Comparison of ENCODE assay signal across 8 mouse cellular contexts in genomic region chr5:52116404-52116803, GRCm38 (mm10).
DNase-seq lines count a peak whose midpoint lies in the region; ATAC-seq and TF ChIP-seq lines count a peak whose summit lies in the region.

No protein-coding gene starts in this region.

- H3K9me3 ChIP-seq in kidney, embryonic 15.5 days (replicated peaks): no peaks in the 10 kb centered on the region
- no peaks in the 10 kb centered on the region for H3K9me3 ChIP-seq in forebrain, embryonic 12.5 days

- TF ChIP-seq CTCF in lung, adult 2 months (IDR thresholded peaks at IDR 0.05; ENCODE audit: insufficient read depth, low read length): no peak

- peak overlapping the region; percentile 100 for H3K4me2 ChIP-seq in kidney, embryonic 15.5 days
- peak overlapping the region; percentile 100 for H3K4me2 ChIP-seq in forebrain, embryonic 12.5 days

- H3K4me3 ChIP-seq in kidney, embryonic 15.5 days (replicated peaks): peak overlapping the region; percentile 78
- H3K4me3 ChIP-seq in forebrain, embryonic 12.5 days (replicated peaks): peak overlapping the region; percentile 69
- H3K4me3 ChIP-seq in lung, adult 2 months (replicated peaks; ENCODE audit: extremely low read depth, low read depth, low read length): no peak overlapping the region

- H3K4me1 ChIP-seq in kidney, embryonic 15.5 days: peaks cover 45% of the 10 kb centered on the region
- H3K4me1 ChIP-seq in forebrain, embryonic 12.5 days: peaks cover 39% of the 10 kb centered on the region
- H3K4me1 ChIP-seq in lung, adult 2 months (ENCODE audit: control insufficient read depth, insufficient read depth, low read length): peaks cover 18% of the 10 kb centered on the region

- peak overlapping the region; percentile 54; the same call in 1 of the 2 replicates for H3K9ac ChIP-seq in kidney, embryonic 15.5 days
- H3K9ac ChIP-seq in forebrain, embryonic 12.5 days: peak overlapping the region; percentile 40; the same call in 1 of the 2 replicates

- no peak for DNase-seq in kidney, postnatal 25 days
- DNase-seq in brain, adult 2 months (ENCODE audit: low read depth, low spot score): peak; percentile 78
- peak; percentile 30 to 64 for DNase-seq in left cerebral cortex, postnatal 14 days (ENCODE audit: low spot score in 2 of 2)
- peak; percentile 43 for DNase-seq in retina, embryonic 14.5 days (ENCODE audit: low spot score)
- no peak for DNase-seq in MN1 (ENCODE audit: low spot score)
- DNase-seq in lung, adult 2 months: no peak

- WGBS in kidney, embryonic 15.5 days: 1% methylated on average over 17 of the region's 17 CpGs
- 2% methylated on average over 17 of the region's 17 CpGs for WGBS in forebrain, embryonic 12.5 days
- 3% methylated on average over 17 of the region's 17 CpGs for WGBS in lung, adult 2 months

- H3K27me3 ChIP-seq in kidney, embryonic 15.5 days: peaks cover 63% of the 10 kb centered on the region
- peaks cover 55% of the 10 kb centered on the region for H3K27me3 ChIP-seq in forebrain, embryonic 12.5 days

- ATAC-seq in kidney, embryonic 15.5 days (replicated peaks; ENCODE audit: low FRiP score): peak; percentile 3; the same call in 1 of the 2 replicates
- ATAC-seq in forebrain, embryonic 12.5 days (ENCODE audit: low FRiP score): peak; percentile 1; the same call in 1 of the 2 replicates

- H3K27ac ChIP-seq in kidney, embryonic 15.5 days: no peak overlapping the region
- no peak overlapping the region for H3K27ac ChIP-seq in forebrain, embryonic 12.5 days

- TF ChIP-seq POLR2A in lung, adult 2 months (IDR thresholded peaks at IDR 0.05; ENCODE audit: borderline replicate concordance, extremely low read depth, low read depth, low read length): no peak

- intact Hi-C loops in left cerebral cortex, postnatal 14 days (cut with DNase I): loop anchor here (5.0 to 10.0 kb wide), 3 partner anchors 276 to 678 kb away; no protein-coding TSS in a partner anchor

- no peaks in the 10 kb centered on the region for H3K36me3 ChIP-seq in kidney, embryonic 15.5 days
- no peaks in the 10 kb centered on the region for H3K36me3 ChIP-seq in forebrain, embryonic 12.5 days (replicated peaks)

Comparison
In these comparisons a context has a peak if more than half of its experiments do, and no peak if none do; other contexts are left out.
1. DNase-seq: peak in brain, adult 2 months (single experiment), left cerebral cortex, postnatal 14 days (2 of 2) and retina, embryonic 14.5 days (single experiment); none in kidney, postnatal 25 days (0 of 2), MN1 (single experiment) and lung, adult 2 months (single experiment).